Mouse (Mus musculus): ENCODE measurements around the gene Drap1. TPM values are rescaled to one million over a fixed set of nuclear protein-coding genes. Genes with fewer than 3 reads are reported as not detected.

Drap1 gene
- polyA plus RNA-seq (2015; fragmentation: Nextera tagmentation; extraction: Ambion mirVana) = 219 and 232 TPM in 2 replicates

DNA sequence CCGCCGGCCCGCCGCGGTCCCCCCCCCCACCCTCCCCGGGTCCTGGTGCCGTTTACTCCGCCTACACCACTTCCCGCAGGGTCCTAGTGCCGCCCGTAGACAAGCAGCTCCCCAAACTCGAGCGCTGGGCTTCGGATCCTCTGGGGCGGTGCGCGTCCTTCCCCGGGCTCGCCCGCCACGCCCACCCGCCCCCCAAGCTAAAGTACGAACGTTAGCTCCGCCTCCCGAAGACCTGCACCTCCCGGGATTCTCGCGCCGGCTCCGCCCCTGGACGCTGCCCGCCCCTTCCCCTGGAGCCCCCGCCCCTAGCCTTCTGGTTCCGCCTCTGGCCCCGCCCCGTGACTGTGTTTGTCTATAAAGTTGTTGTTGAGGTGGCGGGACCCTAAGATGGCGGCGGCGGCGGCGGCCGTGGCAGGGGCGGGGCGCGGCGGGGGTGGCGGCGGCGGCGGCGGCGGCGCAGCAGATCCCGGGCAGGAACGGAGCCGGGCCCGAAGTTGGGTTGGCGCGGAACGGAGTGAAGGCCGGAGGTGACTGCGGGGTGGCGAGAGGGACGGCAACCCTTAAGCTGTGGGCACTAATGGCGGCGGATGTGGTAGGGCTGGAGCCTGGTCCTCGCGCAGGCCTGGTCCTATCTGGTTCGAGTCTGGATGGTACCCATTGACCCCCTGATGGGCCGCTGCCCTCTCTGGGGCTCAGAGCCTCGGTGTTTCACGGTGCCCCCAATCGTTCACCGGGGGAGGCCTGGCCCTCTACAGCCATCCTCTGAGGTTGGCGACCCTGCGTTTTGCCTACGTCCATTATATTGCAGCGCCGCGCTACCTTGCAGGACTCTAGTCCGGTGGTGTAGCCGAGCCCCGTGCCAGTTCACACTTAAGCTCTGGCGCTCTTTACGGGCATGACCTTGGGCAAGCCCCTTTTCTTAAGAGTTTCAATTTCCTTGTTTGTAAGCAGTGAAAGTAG is at the start of gene Drap1, which contains the start of gene AI837181:
Drap1 (minus strand) TSS at position 198 of the 960 bp plus-strand sequence.
AI837181 (plus strand) TSS at position 363 of the 960 bp plus-strand sequence.
- ATAC-seq (replicated peaks; ENCODE audit: extremely low read depth, insufficient read depth, low FRiP score) = peak; percentile 88
- H3K4me2 ChIP-seq (ENCODE audit: low read depth, low read length) = peak within 1 kb of the TSS; percentile 87
- H3K9me3 ChIP-seq (replicated peaks; ENCODE audit: control insufficient read depth, low read length) = no peaks in the 10 kb centered on the region
- under 1% methylated on average over 85 of the region's 87 CpGs for WGBS
- peak within 1 kb of the TSS; percentile 97 for H3K9ac ChIP-seq (ENCODE audit: low read length)
- H3K27me3 ChIP-seq (ENCODE audit: control insufficient read depth, insufficient read depth, low read length) = no peaks in the 10 kb centered on the region
- H3K4me1 ChIP-seq (ENCODE audit: control insufficient read depth, insufficient read depth, low read length) = peaks cover 25% of the 10 kb centered on the region
- peaks cover 18% of the 10 kb centered on the region for H3K36me3 ChIP-seq (ENCODE audit: control insufficient read depth, insufficient read depth)
- peak within 1 kb of the TSS; percentile 94 for H3K27ac ChIP-seq (ENCODE audit: low read length)
- H3K4me3 ChIP-seq (ENCODE audit: low read length) = peak within 1 kb of the TSS; percentile 90

DNA sequence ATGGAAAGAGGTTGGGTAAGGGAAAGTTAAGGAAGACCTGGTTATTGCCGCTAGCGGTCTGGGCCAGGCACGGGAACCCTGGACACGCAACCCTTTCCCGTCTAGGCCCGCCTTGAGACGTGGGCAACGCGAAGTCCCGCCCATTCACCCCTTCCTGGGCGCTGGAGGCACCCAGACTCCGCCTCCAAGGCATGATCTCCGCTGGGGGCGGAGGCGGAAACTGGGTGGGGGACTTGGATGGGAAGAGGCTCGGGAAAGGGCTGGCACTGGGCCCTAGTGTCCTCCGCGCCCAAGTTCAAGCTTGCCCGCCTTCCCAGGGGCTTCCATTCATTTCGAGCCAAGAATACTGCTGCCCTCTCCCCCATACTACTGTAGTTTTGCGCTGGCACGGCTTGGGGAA is 48.9 kb upstream of the Drap1 start, which contains the start of gene Efemp2:
Efemp2 (plus strand) TSS at position 235 of the 400 bp plus-strand sequence.
- no peaks in the 10 kb centered on the region; the same call in 1 of the 2 replicates for H3K36me3 ChIP-seq (ENCODE audit: control insufficient read depth, insufficient read depth)
- H3K9me3 ChIP-seq (replicated peaks; ENCODE audit: control insufficient read depth, low read length) = no peaks in the 10 kb centered on the region
- H3K4me3 ChIP-seq (ENCODE audit: low read length) = peak within 1 kb of the TSS; percentile 72
- peak within 1 kb of the TSS; percentile 97 for H3K4me2 ChIP-seq (ENCODE audit: low read depth, low read length)
- H3K27ac ChIP-seq (ENCODE audit: low read length) = peak within 1 kb of the TSS; percentile 86
- H3K4me1 ChIP-seq (ENCODE audit: control insufficient read depth, insufficient read depth, low read length) = peaks cover 8% of the 10 kb centered on the region
- WGBS = 2% methylated on average over 22 of the region's 22 CpGs
- ATAC-seq (replicated peaks; ENCODE audit: extremely low read depth, insufficient read depth, low FRiP score) = peak; percentile 73
- no peaks in the 10 kb centered on the region for H3K27me3 ChIP-seq (ENCODE audit: control insufficient read depth, insufficient read depth, low read length)
- H3K9ac ChIP-seq (ENCODE audit: low read length) = peak within 1 kb of the TSS; percentile 90

DNA sequence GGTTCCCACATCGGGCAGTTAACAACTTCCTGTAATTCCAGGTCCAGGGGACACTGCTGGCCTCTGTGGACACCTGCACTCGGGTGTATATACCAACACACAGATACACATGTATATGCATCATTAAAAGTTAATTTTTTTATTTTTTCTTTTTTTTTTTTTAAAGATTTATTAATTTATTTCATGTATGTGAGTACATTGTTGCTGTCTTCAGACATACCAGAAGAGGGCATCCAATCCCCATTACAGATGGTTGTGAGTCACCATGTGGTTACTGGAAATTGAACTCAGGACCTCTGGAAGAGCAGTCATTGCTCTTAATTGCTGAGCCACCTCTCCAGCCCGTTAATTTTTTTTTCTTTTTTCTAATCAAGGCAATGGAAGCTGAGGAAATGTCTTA is 48.1 kb upstream of the Drap1 start:
- no peak overlapping the region for H3K27ac ChIP-seq (ENCODE audit: low read length)
- WGBS = 77% methylated on average over 3 of the region's 3 CpGs
- no peaks in the 10 kb centered on the region; the same call in 1 of the 2 replicates for H3K36me3 ChIP-seq (ENCODE audit: control insufficient read depth, insufficient read depth)
- peaks cover 8% of the 10 kb centered on the region for H3K4me1 ChIP-seq (ENCODE audit: control insufficient read depth, insufficient read depth, low read length)
- H3K4me3 ChIP-seq (ENCODE audit: low read length) = no peak overlapping the region
- H3K4me2 ChIP-seq (ENCODE audit: low read depth, low read length) = no peak overlapping the region
- H3K9me3 ChIP-seq (replicated peaks; ENCODE audit: control insufficient read depth, low read length) = no peaks in the 10 kb centered on the region
- ATAC-seq (replicated peaks; ENCODE audit: extremely low read depth, insufficient read depth, low FRiP score) = no peak
- no peak overlapping the region for H3K9ac ChIP-seq (ENCODE audit: low read length)
- H3K27me3 ChIP-seq (ENCODE audit: control insufficient read depth, insufficient read depth, low read length) = no peaks in the 10 kb centered on the region

DNA sequence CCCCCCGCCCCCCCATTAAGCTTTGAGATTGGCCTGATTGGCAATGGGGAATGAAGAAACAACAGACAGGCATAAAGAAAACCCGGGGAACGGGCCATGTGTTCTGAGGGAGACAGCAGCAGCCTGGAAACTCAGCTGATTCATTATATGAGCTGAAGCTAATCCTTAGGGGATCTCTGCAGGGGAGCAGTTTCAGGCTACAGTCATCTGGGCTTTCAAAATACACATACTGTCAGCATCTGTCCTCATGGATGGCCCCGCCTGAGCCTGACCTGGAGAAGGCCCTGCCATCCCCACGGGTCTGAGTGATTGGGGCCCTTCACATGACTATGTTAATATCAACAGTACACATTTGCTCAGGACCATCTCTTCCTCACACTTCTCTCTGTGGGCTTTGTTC is 47.1 kb upstream of the Drap1 start:
- Histone ChIP-seq H3K27me3 (ENCODE audit: control insufficient read depth, insufficient read depth, low read length) (no peaks in the 10 kb centered on the region), H3K4me1 (ENCODE audit: control insufficient read depth, insufficient read depth, low read length) (peaks cover 8% of the 10 kb centered on the region), H3K4me3 (ENCODE audit: low read length) (no peak overlapping the region), H3K4me2 (ENCODE audit: low read depth, low read length) (no peak overlapping the region), H3K36me3 (ENCODE audit: control insufficient read depth, insufficient read depth) (peaks cover 6% of the 10 kb centered on the region; the same call in 1 of the 2 replicates), H3K27ac (ENCODE audit: low read length) (no peak overlapping the region), H3K9ac (ENCODE audit: low read length) (no peak overlapping the region), H3K9me3 (replicated peaks; ENCODE audit: control insufficient read depth, low read length) (no peaks in the 10 kb centered on the region)
- 49% methylated on average over 5 of the region's 5 CpGs for WGBS
- ATAC-seq (replicated peaks; ENCODE audit: extremely low read depth, insufficient read depth, low FRiP score) = no peak

DNA sequence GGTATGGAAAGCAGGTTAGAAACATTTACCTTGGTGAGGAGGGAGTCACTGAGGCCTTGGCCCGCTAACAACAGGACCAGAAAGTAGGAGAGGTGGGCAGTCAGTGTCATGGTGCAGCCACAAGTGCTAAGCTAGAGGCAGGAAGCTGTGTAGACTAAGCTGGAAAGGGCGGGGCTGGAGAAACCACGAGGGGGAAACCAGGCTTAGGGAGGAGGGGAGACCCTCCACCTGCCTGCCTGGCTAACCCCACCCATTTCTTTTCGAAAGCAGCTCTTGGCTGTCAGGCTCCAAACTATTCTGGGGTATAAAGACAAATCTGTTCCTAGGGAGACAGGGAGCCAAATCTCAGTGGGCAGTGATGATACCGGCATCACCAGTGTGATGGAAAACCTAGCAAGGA is 43.6 kb upstream of the Drap1 start, which contains the start of gene Ctsw:
Ctsw (minus strand) TSS at position 134 of the 400 bp plus-strand sequence.
- Histone ChIP-seq H3K9me3 (replicated peaks; ENCODE audit: control insufficient read depth, low read length) (no peaks in the 10 kb centered on the region), H3K36me3 (ENCODE audit: control insufficient read depth, insufficient read depth) (peaks cover 28% of the 10 kb centered on the region), H3K9ac (ENCODE audit: low read length) (0 out of 2 replicates have a peak within 1 kb of the TSS, but pooled peaks have one; percentile 25), H3K4me2 (ENCODE audit: low read depth, low read length) (no peak within 1 kb of the TSS), H3K27ac (ENCODE audit: low read length) (no peak within 1 kb of the TSS), H3K27me3 (ENCODE audit: control insufficient read depth, insufficient read depth, low read length) (no peaks in the 10 kb centered on the region), H3K4me1 (ENCODE audit: control insufficient read depth, insufficient read depth, low read length) (peaks cover 10% of the 10 kb centered on the region), H3K4me3 (ENCODE audit: low read length) (no peak within 1 kb of the TSS)
- 48% methylated on average over 5 of the region's 5 CpGs for WGBS
- ATAC-seq (replicated peaks; ENCODE audit: extremely low read depth, insufficient read depth, low FRiP score) = no peak

DNA sequence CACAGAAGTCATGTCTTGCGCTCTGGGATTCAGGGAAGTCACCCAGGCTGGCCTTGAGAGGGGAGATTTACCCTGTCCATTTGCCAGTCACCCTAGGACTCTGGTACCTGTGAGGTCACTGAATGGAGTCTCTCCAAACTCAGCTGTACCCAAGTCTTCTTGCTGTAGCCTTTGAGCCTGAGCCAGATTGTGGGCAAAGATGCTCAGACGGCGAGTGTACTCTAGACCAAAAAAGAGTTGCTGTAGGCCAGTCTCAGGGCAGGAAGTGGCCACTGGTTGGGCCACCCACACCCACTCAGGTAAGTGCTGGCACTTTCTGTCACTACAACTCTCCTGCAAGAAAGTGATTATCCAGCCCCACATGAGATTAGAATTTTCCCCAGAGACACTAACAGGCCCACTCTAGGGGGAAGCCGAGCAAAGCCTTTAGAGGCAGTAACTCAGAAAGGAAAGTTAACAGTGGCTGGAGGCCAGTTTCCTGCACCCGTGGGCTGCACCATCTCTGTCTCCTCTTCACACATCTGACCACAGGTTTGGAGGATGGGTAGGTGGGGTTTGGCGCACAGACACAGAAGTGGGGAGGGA is 42.2 kb upstream of the Drap1 start:
- Histone ChIP-seq H3K27me3 (ENCODE audit: control insufficient read depth, insufficient read depth, low read length) (no peaks in the 10 kb centered on the region), H3K9me3 (replicated peaks; ENCODE audit: control insufficient read depth, low read length) (no peaks in the 10 kb centered on the region), H3K4me1 (ENCODE audit: control insufficient read depth, insufficient read depth, low read length) (peaks cover 10% of the 10 kb centered on the region), H3K4me3 (ENCODE audit: low read length) (no peak overlapping the region), H3K4me2 (ENCODE audit: low read depth, low read length) (no peak overlapping the region), H3K9ac (ENCODE audit: low read length) (no peak overlapping the region), H3K27ac (ENCODE audit: low read length) (no peak overlapping the region), H3K36me3 (ENCODE audit: control insufficient read depth, insufficient read depth) (peaks cover 33% of the 10 kb centered on the region)
- ATAC-seq (replicated peaks; ENCODE audit: extremely low read depth, insufficient read depth, low FRiP score) = no peak
- 81% methylated on average over 6 of the region's 6 CpGs for WGBS

DNA sequence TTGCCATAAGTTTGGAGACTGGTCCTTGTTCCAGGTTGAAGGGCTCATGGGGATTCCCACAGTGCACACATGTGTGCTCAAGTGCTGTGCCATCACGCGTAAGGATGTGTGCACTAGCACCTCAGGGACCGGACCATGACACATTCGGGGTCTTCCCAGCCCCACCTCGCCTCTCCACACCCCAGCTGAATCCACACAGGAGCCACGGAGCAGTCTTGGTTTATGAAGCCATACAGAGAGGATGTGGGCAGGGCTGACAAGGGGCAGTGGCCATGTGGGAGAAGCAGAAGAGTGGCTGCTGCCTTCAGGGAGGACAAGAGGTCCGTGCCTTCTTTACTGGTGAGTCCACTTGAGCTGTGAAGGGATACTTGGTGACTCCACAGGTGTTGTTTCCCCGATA is 40.3 kb upstream of the Drap1 start:
- peak overlapping the region; percentile 49 for H3K4me3 ChIP-seq (ENCODE audit: low read length)
- peak overlapping the region; percentile 75; the same call in 1 of the 2 replicates for H3K9ac ChIP-seq (ENCODE audit: low read length)

DNA sequence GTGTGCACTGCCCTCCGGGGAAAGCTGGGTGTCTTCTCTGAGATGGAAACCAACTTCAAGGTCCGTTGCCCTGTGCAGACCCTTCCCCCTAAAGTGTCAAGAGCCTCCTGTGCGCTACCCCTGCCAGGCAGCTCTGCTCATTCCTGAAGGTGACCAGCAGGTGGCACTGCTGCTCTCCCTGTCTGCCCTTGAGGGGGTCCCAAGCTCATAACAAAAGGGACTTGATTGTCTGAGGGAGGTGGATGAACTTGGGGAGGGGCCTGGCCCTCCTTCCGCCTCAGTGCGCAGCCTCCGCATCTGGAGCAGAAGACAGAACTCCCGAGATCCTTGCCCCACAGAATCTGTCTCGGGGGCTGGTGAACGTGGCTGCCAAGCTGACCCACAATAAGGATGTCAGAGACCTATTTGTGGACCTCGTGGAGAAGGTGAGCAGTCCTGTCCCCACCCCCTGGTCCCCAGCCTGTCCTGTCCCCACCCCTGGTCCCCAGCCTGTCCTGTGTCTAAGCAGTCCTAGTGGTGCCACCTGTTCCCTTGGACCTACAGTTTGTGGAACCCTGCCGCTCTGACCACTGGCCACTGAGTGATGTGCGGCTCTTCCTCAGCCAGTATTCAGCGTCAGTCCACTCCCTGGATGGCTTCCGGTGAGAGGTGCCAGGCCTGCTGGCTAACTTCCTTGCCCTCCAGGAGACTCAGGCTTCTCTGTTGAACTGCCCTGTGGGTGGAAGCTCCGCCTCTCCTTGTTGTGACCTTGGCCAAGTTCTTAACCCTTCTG is 39.2 kb upstream of the Drap1 start:
- Histone ChIP-seq H3K4me2 (ENCODE audit: low read depth, low read length) (peak overlapping the region; percentile 58), H3K9ac (ENCODE audit: low read length) (peak overlapping the region; percentile 75), H3K27me3 (ENCODE audit: control insufficient read depth, insufficient read depth, low read length) (no peaks in the 10 kb centered on the region), H3K9me3 (replicated peaks; ENCODE audit: control insufficient read depth, low read length) (no peaks in the 10 kb centered on the region), H3K4me1 (ENCODE audit: control insufficient read depth, insufficient read depth, low read length) (peaks cover 18% of the 10 kb centered on the region), H3K27ac (ENCODE audit: low read length) (peak overlapping the region; percentile 93), H3K4me3 (ENCODE audit: low read length) (peak overlapping the region; percentile 49), H3K36me3 (ENCODE audit: control insufficient read depth, insufficient read depth) (peaks cover 33% of the 10 kb centered on the region)
- 33% methylated on average over 15 of the region's 15 CpGs for WGBS
- peak; percentile 66 for ATAC-seq (replicated peaks; ENCODE audit: extremely low read depth, insufficient read depth, low FRiP score)

More for the DNA sequence above, 40.3 kb upstream of the Drap1 start:
- peak overlapping the region; percentile 58 for H3K4me2 ChIP-seq (ENCODE audit: low read depth, low read length)
- peaks cover 33% of the 10 kb centered on the region for H3K36me3 ChIP-seq (ENCODE audit: control insufficient read depth, insufficient read depth)
- H3K9me3 ChIP-seq (replicated peaks; ENCODE audit: control insufficient read depth, low read length) = no peaks in the 10 kb centered on the region
- peaks cover 18% of the 10 kb centered on the region for H3K4me1 ChIP-seq (ENCODE audit: control insufficient read depth, insufficient read depth, low read length)
- H3K27me3 ChIP-seq (ENCODE audit: control insufficient read depth, insufficient read depth, low read length) = no peaks in the 10 kb centered on the region
- H3K27ac ChIP-seq (ENCODE audit: low read length) = peak overlapping the region; percentile 93
- 95% methylated on average over 8 of the region's 8 CpGs for WGBS
- no peak for ATAC-seq (replicated peaks; ENCODE audit: extremely low read depth, insufficient read depth, low FRiP score)
